Mouse (Mus musculus) 3T3-L1 (cell line): ENCODE results near the gene Il2ra.
"Not testable (repeated sequence)": the region's sequence is repeated elsewhere in the genome, so short reads cannot be mapped to it uniquely, and the experiment has no call there.

Experiments
- DNase-seq: peaks from one replicate; pipeline ENCODE4 v3.0.0-alpha.2; 2015; ENCODE audit warnings: low read depth, low spot score

Gene Il2ra

DNA sequence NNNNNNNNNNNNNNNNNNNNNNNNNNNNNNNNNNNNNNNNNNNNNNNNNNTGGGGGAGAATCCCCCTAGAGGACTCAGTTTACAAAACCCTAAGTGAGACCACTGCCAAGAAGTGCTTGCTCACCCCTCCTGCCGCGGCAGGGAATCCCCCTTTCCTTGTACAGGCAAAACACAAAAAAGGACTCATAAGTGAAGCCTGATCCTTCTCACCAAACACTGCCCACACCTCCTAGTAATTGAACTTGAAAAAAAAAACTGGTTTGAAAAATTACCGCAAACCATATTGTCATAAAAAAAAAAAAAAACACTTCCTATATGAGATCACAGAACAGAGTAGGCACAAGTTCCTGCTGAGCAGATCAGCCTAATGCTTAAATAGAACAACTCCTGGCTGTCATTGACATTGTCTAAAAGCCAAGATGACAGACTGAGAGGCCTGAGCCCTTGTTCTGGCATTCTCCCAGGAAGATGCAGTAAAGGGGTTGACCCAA is at the start of gene Il2ra:
Gene Il2ra (plus strand): TSS at position 357 of the 491 bp plus-strand sequence.
- DNase-seq: no peak

DNA sequence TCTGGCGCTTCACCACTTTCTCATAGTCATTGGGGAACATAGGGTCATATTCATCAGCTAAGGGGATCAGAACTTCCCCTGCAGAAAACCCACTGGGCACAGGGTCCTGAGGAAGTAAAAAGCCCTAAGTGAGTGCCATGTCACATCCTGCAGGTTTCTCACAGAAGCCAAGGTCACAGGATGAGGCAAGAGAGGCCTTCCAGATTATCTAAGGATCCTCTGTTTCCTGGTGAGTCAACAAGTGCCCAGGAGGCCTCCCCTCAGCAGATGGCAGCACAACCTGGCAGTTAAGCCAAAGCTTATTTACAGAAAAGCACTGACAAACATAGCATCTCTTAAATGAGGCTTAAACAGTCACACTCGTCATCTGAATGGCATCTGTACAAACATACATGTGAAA is 45.9 kb upstream of the Il2ra start:
- DNase-seq: peak; percentile 23

DNA sequence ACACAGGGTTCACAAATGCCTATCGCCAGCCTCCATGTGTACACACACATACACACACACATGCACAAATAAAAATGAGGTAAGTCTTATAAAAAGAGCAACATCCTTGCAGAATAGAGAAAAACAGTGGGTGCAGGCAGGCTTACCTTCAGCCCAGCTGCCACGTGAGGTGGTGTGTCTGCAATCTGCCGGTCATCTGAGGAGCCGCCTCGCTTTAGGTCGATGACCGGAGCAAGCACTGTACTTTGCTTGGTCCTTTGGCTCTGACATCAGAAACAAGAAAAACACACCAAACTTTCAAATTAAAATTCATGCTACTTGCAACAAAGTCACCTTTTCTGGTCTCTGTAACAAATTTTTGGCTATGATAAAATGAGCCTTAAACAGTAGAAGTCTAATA is 44.7 kb upstream of the Il2ra start:
- no peak for DNase-seq

DNA sequence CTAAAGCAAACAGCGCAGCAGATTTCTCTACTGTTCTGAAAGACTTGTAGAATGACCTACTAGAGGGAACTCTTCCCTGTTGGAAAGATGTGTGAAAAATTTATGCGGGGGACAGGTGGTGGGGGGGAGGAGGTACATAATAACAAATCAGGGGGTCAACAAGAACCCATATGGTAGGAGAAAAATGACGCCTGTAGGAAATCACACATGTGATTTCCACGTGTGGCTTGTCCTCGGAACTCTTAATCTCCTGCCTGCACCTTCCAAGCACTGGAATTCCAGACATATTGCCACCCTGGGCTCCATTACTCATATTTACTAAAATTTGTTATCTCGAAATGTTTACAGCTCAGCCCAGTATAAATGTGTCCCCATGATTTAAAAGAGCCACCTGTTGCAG is 40.8 kb upstream of the Il2ra start:
- DNase-seq: no peak

DNA sequence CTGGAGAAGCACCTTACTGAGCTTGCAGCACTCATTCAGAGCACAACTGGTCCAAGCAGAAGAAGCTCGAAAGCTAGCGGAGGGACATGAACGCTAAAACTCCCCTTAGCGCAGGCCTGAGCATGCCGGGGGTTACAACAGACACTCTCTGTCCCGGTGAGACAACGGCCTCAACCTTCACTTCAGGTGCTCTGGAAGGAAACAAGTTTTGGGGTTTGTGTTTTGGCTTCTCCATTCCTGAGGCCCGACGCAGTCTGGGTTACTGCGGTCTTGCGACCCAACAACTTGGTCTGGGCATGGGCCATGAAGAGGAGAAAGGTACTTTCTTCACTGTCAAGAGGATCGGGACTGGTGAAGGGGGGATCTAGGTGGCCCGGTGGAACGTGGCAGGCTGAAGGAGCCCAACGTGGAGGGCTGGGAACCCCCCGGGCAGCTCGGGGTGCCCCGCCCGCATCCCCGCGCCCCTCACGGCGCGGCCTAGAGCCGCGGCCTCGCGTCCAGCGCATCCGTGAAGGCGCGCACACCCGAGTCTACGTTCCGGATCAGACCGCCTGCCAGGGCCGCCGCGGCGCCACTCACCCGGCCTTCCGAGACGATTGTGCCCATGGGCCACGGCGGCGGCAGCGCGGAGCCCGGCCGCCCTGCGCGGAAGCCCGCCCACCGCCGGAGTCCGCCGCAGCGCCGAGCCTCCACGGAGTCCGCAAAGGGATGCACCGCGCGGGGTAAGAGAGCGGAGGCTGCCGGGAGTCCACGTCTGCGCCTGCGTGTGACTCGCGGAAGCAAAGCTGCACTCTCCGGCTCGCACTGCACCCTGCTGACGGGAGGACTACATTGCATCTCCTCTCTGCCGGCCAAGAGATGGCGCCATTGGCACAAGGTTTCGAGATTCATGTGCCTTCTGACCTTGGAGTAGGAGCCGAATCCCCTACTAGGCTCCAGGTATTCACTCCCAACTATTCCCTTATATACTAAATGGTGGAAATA is 39.8 kb upstream of the Il2ra start:
- DNase-seq: peak; percentile 93

DNA sequence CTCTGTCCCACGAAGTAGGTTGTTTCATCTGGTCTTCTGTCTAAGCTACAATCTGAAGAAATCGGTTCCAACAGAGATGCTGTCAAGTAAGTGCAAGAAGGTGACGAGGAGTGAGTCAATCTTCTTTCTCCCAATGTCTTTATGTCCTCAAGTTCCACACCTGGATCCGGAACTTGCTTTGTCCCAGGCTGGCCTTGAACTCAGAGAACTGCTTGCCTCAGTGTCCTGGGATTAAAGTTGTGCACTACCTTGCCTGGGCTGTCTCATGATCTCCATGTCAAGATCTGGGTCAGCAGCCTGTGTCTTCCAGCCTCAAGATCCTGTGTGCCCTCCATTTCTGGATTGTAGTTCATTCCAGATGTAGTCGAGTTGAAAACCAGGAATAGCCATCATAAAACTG is 38.6 kb upstream of the Il2ra start, which contains the start of gene Rbm17:
Gene Rbm17 (minus strand): TSS at position 101 of the 400 bp plus-strand sequence.
- DNase-seq: no peak

DNA sequence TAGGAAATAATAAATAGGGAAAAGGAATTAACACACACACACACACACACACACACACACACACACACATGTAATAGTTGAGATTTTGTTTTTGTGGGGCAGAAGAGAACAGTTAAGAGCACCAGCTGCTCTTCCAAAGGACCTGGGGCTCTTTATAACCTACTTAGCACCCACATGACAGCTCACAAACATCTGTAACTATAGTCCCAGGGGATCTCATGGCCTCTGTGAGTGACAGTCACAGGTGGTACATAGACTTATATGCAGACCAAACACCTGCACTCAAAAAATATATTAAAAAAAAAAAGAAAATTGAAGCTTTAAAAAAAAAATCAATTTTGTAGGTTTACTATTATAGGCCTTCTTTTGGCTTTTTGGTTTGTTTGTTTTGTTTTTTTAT is 37.7 kb upstream of the Il2ra start:
- DNase-seq: no peak

DNA sequence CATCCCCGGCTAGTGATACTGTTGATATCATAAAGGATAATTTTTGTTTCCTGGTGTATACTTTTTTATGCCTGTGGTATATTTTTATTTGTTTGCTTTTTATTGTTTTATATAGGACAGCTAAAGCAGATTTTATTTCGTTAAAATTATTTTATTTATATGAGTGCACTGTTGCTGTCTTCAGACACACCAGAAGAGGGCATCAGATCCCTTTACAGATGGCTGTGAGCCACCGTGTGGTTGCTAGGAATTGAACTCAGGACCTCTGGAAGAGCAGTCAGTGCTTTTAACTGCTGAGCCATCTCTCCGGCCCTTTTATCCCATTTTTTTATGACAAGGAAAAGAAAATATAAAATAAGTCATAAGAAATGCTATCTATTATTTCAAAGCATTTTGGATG is 35.9 kb upstream of the Il2ra start:
- not testable (repeated sequence) for DNase-seq

DNA sequence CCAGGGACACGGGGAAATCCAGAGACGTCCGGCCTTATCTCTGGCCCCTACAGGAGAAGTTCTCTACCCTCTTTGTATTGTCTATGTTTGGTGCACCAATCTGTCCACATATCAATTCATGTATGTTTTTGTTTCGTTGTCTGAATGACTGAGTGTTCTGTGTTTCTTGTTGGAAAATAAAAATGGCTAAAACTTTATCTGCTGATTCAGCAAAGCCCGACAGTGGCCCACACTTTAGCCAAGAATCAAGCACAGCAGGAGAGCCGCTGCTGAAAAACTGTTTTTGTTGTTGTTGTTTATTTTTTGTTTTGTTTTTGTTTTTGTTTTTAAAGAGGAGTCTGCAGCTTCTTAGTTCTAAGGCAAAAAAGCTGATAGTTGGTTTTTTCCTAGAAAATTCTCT is 29.7 kb upstream of the Il2ra start:
- DNase-seq: not testable (repeated sequence)

DNA sequence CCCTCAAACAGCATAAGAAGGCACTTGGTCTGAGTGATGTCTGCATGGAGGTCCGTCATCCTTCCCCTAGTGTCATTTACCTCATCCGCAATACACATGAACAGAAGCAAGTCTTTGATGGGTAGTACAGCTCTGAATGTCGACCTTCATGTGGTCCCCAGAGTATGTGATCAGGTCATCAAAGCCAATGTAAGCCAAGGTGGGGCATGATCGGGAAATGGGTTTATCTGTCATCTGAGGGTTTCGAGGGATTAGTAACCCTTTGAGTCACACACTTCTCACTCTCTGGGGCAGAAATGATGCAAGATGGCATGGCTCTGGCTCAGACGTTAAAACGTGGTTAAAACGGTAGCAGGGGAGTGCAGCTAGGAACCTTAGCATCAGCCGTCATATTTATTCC is 25.8 kb upstream of the Il2ra start:
- DNase-seq: no peak

DNA sequence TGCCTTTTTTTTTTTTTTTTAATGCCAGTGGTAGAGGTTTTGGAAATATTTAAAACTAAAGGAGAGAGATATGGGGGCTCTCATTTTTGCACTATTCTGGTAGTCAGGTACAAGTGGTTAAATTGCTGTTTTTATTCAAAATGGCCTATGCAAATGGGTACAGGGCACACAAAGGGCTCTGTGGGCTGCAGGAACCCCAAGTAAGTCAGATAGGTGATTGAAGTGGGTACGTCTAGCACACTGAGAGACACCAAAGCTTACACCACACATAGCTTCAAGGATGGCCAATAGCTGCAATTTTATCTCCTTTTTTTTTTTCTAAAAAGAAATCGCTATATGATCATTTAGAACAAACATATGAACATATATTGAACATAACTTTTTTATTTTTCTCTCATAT is 23.0 kb upstream of the Il2ra start:
- DNase-seq: no peak

DNA sequence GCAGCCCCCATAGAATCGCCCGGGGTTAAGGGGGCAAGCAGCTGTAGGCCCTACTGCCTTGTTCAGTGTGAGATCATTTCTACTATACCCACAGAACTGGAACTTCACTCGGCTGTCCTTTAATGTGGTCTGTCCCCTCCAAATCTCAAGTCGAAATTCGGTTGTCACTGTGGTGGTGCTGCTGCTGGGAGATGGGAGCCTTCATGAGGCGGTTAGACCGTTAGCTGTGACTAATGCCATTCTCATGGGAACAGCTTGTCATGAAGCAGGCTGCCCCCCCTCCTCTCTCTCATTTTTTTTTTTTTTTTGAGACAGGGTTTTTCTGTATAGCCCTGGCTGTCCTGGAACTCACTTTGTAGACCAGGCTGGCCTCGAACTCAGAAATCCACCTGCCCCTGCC is 19.4 kb upstream of the Il2ra start:
- no peak for DNase-seq

DNA sequence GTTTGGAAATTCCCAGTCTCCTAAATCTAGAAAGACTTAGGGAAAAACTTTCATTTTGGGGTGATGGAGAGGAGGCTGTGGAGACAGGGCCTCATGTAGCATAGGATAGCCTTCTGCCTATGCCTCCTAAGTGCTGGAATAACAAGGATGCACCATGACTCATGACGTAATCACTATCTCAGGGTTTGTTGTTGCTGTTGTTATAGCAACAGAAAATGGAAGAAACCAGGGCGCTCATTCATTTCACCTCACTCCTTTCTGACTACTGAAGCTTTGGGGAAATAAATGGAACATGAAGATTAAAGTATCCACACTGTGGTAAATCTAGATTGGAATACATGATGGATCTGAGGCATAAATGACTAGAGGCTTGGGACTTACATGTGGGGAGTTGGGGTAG is 18.9 kb upstream of the Il2ra start:
- peak; percentile 53 for DNase-seq

DNA sequence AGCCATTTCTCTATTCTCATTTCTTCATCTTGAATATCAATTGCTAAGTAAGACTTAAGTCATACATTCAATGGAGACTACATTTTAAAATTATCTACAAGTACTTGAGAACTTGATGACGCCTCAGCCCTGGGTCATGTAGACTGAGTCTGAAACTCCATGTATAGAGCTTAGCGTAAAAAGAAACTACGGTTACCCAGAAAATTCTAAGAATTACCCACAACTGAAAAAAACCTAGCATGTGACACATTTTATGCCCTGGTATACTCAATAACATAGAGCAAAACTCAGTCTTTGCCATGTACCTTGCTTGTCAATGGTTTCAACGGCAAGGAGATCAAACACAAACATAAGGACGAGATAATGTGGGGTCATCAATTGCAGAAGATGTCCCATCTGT is 16.7 kb upstream of the Il2ra start, which contains the start of gene Gm17490:
Gene Gm17490 (minus strand): TSS at position 375 of the 400 bp plus-strand sequence.
- DNase-seq: no peak

DNA sequence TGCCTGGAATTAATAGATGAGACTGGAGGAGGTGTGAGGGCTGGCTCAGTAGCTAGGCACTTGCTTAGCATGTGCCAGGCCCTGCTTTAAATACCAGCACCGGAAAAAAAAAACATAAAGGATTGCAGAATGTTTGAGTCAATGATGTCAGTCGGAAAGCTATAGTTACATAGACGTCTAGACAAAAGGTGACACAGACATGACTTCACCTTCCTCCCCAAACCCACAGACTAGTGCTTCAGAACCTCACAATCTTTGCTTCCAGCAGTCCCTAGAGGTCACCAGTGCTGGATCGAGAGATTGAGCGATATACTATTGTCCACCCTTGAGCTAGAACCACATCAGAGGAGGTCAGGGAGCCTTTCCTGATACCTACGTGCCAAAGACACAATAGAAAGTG is 7.6 kb upstream of the Il2ra start:
- no peak for DNase-seq

DNA sequence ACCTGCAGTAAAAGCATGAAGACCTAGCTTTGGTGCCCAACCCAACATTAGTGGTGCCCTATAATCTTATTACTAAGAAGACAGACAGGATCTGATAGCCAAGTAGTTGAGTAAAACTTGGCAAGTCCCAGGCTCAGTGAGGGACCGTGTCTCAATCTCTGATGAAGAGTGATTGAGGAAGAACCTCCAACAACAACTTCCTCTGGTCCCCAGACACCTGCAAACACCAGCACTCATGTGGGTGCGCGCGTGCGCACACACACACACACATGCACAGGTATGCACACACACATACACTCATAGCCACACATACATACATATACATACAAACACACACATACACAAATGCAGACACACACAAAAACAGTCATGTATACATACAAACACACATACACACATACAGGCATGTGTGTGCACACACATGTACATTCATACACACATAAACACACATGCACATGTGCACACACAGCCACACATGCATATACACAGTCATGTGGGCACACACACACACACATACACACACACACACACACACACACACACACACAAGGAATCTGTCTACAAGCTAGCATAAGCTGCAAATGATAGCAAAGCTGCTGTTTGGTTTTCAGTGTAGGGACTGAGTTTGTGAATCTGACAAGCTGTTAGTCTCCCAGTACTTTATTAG is 7.0 kb upstream of the Il2ra start:
- no peak for DNase-seq

DNA sequence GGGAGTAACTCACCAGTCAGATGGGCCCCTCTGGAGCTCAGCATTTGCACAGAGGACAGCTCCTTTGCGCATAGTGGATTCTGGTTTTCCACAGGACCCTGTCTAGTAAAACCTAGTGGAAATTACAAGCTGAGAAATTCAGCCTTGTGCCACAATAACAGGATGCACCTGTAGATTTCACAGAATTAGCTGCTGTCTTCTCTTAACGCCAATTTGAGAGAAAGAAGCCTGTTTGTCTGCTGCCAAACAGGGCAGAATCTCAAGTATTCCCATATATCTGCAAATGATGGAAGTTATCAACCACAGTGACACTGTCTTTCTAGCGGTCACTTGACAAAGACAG is 6.5 kb upstream of the Il2ra start:
- DNase-seq: no peak

DNA sequence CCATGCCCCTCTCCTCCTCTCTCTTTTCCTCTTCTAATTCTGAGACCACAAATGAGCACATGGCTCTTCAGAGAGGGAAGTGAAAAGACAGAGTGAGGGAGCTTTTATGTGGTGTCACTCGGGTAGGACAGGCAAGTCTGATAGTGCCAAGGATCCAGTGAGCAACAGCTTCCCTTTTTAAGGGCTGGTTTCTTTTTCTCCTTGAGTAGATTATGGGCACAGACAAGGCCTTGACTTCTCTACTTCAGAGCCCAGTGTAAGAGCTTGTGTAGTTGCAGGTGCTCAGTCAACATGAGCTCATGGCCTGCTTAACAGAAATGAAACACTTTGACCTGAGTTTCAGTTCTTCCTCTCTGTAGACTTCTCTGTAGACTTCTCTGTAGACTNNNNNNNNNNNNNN is 5.5 kb upstream of the Il2ra start:
- DNase-seq: no peak

DNA sequence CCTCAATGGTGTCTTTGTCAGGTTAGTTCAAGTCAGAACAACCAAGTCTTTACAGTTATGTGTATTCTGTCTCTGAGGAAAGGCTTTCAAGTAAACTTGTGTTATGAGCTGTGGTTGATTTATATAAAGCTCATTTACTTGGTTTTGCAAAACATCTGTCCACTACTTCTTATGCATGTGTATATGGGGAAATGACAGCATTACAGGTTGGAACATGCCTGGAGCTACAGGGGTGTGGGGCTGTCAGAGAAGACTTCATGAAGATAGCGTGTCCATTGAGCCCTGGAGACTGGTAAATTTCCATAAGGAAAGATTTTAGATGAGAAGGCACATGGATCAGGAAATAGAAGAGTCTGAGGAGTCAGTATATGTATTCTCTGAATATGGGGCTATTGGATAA is 1.4 kb downstream of the Il2ra start:
- DNase-seq: no peak

DNA sequence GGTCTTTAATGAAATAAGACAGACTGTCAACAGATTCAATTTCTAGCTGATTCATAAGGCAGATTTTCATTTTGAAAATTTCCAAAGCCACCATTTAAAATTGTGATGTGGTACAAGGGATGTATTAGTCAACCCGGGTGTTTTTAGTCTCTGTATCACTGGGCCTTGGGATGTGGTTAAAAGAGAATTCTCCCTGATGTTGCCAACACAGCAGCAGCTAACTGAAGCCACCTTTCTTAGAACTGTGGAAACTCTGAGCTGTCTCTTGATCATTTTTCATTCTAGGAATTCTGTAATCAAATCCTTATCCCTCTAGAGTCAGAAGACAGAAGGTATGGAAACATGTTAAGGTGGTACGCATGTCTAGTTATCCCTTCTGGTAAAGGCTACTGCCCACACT is 2.7 kb downstream of the Il2ra start:
- no peak for DNase-seq

DNA sequence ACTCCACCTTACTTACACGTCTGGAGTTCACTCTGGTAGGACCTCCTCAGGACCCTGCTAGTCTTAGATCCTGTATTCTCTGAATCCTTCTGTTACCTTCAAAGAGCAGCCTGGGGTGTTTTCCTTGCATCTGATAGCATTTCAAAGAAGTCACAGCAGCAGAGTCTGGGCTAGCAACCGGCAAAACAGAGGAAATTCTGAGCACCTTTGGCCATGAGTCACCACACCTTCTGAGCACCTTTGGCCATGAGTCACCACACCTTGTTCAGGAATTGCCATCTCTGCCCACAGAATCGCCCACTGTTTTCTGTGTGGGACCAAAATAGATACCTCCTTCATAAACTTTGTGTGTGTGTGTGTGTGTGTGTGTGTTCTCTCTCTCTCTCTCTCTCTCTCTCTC is 8.9 kb downstream of the Il2ra start:
- no peak for DNase-seq

DNA sequence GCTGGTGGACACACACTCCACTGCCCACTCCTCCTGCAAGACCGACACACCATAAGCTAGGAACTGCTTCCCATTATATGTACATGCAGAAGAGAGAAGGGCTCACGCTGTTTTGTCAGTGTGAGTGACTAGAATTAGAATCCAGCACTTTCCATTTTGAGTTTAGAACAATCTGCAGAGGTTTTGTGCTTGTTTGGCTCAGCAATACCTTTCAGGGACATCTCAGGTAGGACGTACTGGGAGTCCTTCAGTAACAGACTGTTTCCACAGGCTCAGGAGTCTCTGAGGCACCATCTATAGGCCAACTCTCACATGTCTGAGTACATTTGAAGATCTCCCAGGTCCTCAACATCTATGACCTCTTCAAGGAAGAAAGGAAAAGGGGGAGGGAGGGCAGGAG is 9.6 kb downstream of the Il2ra start:
- DNase-seq: no peak

DNA sequence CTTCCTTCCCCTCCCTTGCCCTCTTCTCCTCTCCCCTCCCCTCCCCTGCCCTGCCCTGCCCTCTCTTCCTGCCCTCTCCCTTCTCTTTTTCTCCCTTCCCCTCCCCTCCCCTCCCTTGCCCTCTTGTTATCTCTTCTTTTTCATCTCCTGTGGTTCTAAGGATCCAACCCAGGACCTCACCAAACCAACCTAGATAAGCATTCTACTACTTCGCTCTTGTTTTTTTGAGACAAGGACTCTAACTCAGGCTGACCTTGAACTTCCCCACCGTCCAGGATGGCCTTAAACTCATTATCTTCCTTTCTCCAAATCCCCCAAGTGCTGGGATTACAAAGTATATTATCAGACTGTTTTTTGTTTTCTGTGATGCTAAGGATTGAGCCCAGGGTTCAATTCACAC is 10.2 kb downstream of the Il2ra start:
- no peak for DNase-seq
